Mouse (Mus musculus) embryo, embryonic 11.5 days (tissue): ENCODE data around the gene Pym1.

ENCODE experiments used
- DNase-seq: peaks from one replicate; pipeline ENCODE4 v3.0.0-alpha.2; 2012; ENCODE audit warnings: low read depth, low spot score

Pym1 gene

GRCm38 (mm10) chr10:128744680-128745601 lies 2.7 kb upstream of the Pym1 start, which contains the start of gene Dgka:
Gene Dgka, minus strand, starts transcription at chr10:128744855.
- no peak for DNase-seq

- no peak for DNase-seq
Measured at GRCm38 (mm10) chr10:128745946-128746613, 1.6 kb upstream of the Pym1 start.

- DNase-seq, result no peak
Measured at GRCm38 (mm10) chr10:128746972-128747645, 580 bp upstream of the Pym1 start.

DNA sequence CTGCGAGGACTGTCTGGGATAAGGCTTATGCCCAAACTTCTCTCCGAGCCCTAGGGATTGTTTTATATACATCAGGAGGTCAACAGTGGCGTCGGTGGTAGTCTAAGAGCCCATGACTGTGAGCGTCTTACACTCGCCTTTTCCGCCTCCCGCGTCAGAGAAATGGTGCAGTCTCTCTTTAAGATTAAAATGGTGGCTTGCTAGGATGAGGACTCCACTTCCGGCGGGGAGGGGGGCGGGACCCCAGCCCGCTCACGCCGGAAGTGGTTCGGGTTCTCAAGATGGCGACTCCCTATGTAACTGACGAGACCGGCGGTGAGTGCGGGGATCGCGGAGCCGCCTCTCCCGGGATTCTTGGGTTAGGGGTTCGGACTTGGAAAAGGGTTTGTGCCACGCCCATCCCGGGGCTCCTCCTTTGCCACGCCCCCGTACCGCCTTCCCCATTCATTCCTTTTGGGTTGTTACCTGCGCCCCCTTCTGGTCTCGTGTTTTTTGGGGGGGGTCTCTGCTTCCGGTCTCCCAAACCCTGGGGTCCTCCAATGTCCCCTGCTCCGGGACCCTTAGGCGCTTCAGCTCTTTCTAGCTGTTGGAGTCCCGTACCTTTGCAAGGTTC lies 669 bp downstream of the Pym1 start:
- peak; percentile 86 for DNase-seq

- no peak for DNase-seq
Measured at GRCm38 (mm10) chr10:128772895-128773294, 25.2 kb downstream of the Pym1 start.

- no peak for DNase-seq
Measured at GRCm38 (mm10) chr10:128773685-128774084, 26.0 kb downstream of the Pym1 start.

GRCm38 (mm10) chr10:128778441-128778840 lies 30.8 kb downstream of the Pym1 start:
- DNase-seq, result no peak

- peak; percentile 58 for DNase-seq
Measured at GRCm38 (mm10) chr10:128779011-128779795, 31.5 kb downstream of the Pym1 start.

DNA sequence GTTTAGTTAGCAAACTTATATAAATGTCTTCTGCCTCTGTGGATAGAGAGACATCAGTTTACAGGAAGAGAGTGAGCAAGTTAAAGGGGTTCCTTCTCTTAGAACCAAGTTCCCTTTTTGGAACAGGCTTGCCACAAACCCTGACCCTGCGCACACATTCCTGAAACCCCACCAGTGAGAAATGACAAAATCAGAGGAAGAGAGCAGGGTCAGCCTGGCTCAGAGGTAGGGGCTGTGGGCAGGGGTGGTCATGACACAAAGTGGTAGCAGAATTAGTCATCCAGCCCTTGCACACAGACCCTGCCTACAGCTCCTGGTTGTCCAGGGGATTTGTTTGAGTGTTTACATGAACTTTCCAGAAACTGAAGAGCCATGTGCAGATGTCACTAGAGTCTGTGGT lies 32.5 kb downstream of the Pym1 start:
- no peak for DNase-seq

DNA sequence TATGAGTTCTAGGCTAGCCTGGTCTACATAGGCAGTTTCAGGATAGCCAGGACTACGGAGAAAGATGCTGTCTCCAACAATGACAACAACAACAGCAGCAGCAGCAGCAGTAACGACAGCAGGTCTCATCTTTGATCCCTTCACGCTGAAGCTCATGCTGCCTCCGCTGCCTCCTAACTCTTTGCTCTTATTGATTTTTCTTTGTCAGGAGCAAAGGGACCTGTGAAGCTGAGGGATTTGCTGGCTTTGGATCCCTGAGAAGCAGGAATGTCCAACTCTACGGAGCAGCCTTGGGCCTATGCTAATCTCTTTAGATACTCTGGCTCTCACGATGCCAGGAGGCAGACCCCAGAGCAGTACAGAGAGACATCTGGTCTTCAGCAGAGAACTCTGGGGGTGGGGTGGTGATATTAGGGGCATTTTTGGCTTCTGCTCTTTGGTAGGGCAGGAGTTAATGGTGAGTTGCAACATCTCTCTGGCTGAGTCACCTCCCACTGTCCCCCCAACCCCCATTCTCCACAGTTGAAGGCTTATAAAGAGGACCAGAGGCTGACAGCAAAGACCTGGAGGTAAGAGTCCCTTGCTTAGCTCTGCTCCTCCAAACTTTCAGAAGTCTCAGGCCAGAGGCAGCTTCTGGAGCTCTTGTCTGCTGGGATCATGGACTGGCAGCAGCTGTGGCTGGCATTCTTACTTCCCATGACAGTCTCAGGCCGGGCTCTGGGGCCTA lies 42.9 kb downstream of the Pym1 start, which contains the start of gene Mmp19:
Mmp19 (plus strand) TSS at position 513 of the 727 bp plus-strand sequence.
- DNase-seq, result no peak

DNA sequence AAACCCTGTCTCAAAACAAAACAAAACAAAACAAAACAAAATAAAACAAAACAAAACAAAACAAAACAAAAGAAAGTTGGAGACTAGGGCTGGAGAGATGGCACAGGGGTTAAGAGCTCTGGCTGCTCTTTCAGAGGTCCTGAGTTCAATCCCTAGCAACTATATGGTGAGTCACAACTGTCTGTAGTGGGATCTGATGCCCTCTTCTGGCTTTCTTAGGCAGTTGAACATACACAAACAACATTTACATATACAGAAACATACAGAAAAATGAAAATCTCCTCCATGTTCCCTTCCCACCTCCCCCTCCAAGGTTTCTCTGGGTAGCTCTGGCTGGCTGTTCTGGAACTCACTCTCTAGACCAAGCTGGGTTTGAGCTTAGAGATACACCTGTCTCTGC lies 44.4 kb downstream of the Pym1 start:
- no peak for DNase-seq

DNA sequence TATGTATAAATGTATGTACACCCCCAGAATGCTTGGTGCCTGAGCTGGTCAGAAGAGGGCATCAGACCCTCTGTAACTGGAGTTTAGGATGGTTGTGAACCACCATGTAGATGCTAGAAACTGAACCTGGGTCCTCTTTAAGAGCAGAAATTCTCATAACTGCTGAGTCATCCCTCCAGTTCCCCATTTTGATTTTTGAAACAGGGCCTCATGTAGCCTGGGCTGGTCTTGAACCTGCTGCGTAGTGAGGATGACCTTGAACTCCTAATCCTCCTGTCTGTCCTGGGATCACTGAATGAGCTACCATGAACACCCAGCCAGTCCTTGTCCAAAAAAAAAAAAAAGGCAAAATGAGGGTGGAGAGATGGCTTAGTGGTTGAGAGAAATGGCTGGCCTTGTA lies 45.6 kb downstream of the Pym1 start:
- no peak for DNase-seq

DNA sequence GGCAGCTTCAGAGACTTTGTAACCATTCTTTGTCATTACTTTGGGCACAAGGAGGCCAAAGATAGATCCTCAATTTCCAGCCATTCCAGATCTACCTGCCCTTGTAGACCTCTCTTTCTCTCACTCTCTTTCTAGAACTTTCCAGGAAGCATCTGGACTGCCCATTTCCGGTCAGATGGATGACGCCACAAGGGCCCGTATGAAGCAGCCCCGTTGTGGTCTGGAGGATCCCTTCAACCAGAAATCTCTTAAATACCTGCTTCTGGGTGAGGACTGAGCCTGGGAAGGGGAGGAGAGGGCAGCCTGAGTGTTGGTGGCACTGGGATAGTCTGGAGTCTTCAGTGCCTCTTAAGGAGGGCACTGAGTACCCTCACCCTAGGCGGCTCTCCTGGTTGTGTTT lies 46.7 kb downstream of the Pym1 start:
- no peak for DNase-seq

- DNase-seq, result no peak
Measured at GRCm38 (mm10) chr10:128795581-128795980, 47.9 kb downstream of the Pym1 start.

DNA sequence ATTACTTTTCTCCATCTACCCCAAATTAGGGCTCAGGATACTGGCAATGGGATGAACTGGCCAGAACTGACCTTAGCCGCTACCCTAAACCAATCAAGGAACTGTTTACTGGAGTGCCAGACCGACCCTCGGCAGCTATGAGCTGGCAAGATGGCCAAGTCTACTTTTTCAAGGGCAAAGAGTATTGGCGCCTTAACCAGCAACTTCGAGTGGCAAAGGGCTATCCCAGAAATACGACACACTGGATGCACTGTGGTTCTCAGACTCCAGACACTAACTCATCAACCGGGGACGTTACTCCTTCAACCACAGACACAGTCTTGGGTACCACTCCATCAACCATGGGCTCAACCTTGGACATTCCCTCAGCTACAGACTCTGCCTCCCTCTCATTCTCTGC lies 51.0 kb downstream of the Pym1 start:
- no peak for DNase-seq

- DNase-seq, result no peak
Measured at GRCm38 (mm10) chr10:128801981-128802495, 54.3 kb downstream of the Pym1 start.

DNA sequence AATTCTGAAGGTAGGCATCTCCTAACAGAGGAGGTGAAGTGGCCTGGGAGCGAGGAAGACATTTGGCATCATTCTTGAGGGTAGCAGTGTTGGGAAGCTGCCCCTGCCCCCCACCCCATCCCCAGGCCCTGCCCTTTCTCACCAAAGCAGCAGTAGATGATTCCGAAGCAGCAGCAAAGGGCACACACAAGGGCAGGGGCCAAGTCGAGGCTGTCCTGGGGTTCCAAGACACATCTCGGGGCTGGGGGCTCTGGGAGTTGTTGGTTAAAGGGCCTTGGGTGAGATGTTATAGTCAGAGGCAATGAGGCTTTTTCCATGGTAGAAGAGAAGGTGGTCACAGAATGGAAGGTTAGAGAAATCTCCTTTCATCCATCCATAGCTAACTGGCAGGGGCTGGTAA lies 55.3 kb downstream of the Pym1 start:
- DNase-seq, result no peak

DNA sequence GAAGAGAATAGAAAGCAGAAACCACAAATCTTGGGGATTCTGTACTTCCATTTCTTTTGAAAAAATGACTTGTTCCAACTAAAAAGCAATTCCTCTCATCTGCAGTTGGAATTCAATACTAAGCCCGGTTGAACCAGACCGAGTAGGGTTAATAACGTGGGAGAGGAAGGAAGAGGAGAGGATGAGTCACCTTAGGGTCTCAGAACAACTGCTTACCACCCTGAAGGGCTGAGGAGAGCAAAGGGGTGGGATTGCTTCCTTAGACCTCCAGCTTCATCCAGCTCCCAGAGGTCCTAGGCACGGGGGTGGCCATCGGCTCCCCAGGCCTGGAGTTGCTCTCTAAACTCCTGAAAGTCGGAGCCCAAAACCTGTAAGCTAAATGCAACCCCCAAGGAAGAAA lies 55.7 kb downstream of the Pym1 start:
- no peak for DNase-seq

GRCm38 (mm10) chr10:128803771-128804270 lies 56.1 kb downstream of the Pym1 start, which contains the start of gene Dnajc14:
Gene Dnajc14, plus strand, starts transcription at chr10:128804062.
- peak; percentile 14 for DNase-seq
